Mouse (Mus musculus) small intestine, adult 2 months (tissue): ENCODE results near the gene Alkal2.

Source experiments
- CTCF ChIP-seq: fragments of 200-500 bp; IDR thresholded peaks from 2 replicates; pipeline ENCODE4 v1.5.1; 2012; ENCODE audit warnings: low read depth, mild to moderate bottlenecking, control low read depth, inconsistent platforms, low read length, moderate library complexity, mixed read lengths; ENCODE audit not compliant: insufficient replicate concordance, insufficient read length; ENCODE audit errors: extremely low read depth
- POLR2A ChIP-seq: fragments of 200-500 bp; IDR thresholded peaks from 2 replicates; pipeline ENCODE4 v1.6.1; 2012; ENCODE audit warnings: low read depth, mild to moderate bottlenecking, control low read depth, inconsistent platforms, low read length, moderate library complexity

- TF ChIP-seq CTCF = no peak
- no peak for TF ChIP-seq POLR2A
Observed at GRCm38 (mm10) chr12:30864347-30864746, 19.8 kb upstream of the Alkal2 start.
